Mouse (Mus musculus) stomach, embryonic 14.5 days (tissue): ENCODE measurements around the gene Hdac11. TPM values are rescaled to one million over a fixed set of nuclear protein-coding genes. Genes with fewer than 3 reads are reported as not detected.
"Not testable (repeated sequence)": the region's sequence is repeated elsewhere in the genome, so short reads cannot be mapped to it uniquely, and the experiment has no call there.

Source experiments
- ATAC-seq: fragments of 200-750 bp; cut with Nextera tagmentation; 2 replicates; pipeline ENCODE4 v1.8.0; 2017; ENCODE audit warnings: low read depth, moderate TSS enrichment; ENCODE audit not compliant: insufficient number of reproducible peaks, insufficient read depth, low FRiP score
- H3K27ac ChIP-seq: fragments of 300-500 bp; sonication (generic); 2 replicates; pipeline ENCODE4 v1.5.1; 2014; ENCODE audit warnings: mild to moderate bottlenecking, low read length, moderate library complexity, mixed read lengths
- H3K27me3 ChIP-seq: fragments of 300-500 bp; sonication (generic); 2 replicates; pipeline ENCODE4 v1.6.1; 2014; ENCODE audit warnings: low read length, control low read depth, mixed read lengths; ENCODE audit not compliant: control insufficient read depth, insufficient read depth
- H3K36me3 ChIP-seq: fragments of 300-500 bp; sonication (generic); 2 replicates; pipeline ENCODE4 v1.6.1; 2014; ENCODE audit warnings: mild to moderate bottlenecking, control low read depth, low read length, moderate library complexity, mixed read lengths; ENCODE audit not compliant: control insufficient read depth, insufficient read depth
- H3K4me1 ChIP-seq: fragments of 300-500 bp; sonication (generic); 2 replicates; pipeline ENCODE4 v1.6.1; 2014; ENCODE audit warnings: low read length, control low read depth, mixed read lengths; ENCODE audit not compliant: control insufficient read depth, insufficient read depth
- H3K4me2 ChIP-seq: fragments of 300-500 bp; sonication (generic); replicated peaks from 2 replicates; pipeline ENCODE4 v1.6.1; 2014; ENCODE audit warnings: low read depth, low read length, control low read depth
- H3K4me3 ChIP-seq: fragments of 300-500 bp; sonication (generic); 2 replicates; pipeline ENCODE4 v1.5.1; 2014; ENCODE audit warnings: low read depth, low read length, control low read depth
- H3K9ac ChIP-seq: fragments of 300-500 bp; sonication (generic); replicated peaks from 2 replicates; pipeline ENCODE4 v1.6.1; 2014; ENCODE audit warnings: low read depth, mild to moderate bottlenecking, control low read depth, low read length, moderate library complexity, mixed read lengths
- H3K9me3 ChIP-seq: fragments of 300-500 bp; sonication (generic); 2 replicates; pipeline ENCODE4 v1.6.1; 2016; ENCODE audit warnings: low read depth, low read length, control low read depth; ENCODE audit not compliant: control insufficient read depth
- WGBS: fragments of 180-500 bp; shearing (Covaris S2); extraction: QIAGEN DNeasy Blood & Tissue Kit; methylation state at CpG from one replicate; pipeline ENCODE4 v1.1.7; 2014; 5-methylcytosine and 5-hydroxymethylcytosine counted together
- polyA plus RNA-seq: library from polyadenylated mRNA; unstranded; fragments of >200 nt; fragmentation: Nextera tagmentation; extraction: Ambion mirVana; gene quantifications from 2 replicates; pipeline ENCODE4 v1.2.1, GENCODE M21; 2014

Gene Hdac11
- polyA plus RNA-seq, 1 experiment from 2014 or later, result 9.5 TPM

DNA sequence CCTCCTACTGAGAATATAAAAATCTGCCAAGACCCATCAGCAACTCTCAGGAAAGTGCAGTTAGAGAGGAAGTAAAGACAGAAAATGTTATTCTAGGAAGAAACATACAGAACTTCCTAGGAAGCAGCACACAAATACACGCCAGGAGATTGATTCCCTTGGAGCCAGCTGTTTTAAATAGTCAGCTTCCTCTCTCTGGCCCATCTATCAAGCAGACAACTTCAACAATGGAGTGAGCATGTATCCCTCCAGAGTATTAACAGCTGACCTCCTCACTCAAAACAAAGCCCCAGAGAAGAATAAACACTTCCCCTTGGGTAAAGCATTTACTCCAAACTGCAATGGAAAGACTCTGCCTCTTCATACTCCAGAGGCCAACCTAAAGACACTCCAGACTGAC, 41.3 kb upstream of the Hdac11 start:
- Histone ChIP-seq H3K27me3 (no peaks in the 10 kb centered on the region), H3K27ac (no peak overlapping the region), H3K9ac (no peak overlapping the region), H3K4me2 (no peak overlapping the region), H3K9me3 (no peaks in the 10 kb centered on the region), H3K4me3 (no peak overlapping the region), H3K36me3 (no peaks in the 10 kb centered on the region), H3K4me1 (peaks cover 18% of the 10 kb centered on the region; the same call in 1 of the 2 replicates)
- ATAC-seq, result no peak
- WGBS, result 31% methylated on average over 1 of the region's 1 CpGs

DNA sequence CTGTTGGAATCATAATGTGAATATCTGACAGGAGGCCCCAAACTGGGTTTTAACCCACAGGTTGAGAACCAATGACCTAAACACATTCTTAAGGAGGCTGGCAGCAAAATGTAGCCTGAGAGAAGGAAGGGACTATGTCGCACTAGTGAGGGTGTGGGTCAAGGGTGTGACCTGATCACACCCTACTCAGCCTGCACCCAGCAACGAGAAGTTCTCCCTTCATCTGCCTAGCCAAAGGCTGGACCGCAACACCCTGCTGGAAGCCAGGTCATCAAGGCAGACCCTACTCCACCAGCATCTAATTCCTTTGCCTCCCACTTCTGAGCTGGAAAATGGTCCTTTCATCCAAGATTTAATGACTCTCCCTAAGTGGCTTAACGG, 40.6 kb upstream of the Hdac11 start:
- 15% methylated on average over 4 of the region's 4 CpGs for WGBS
- Histone ChIP-seq H3K4me3 (peak overlapping the region; percentile 60), H3K4me2 (peak overlapping the region; percentile 97), H3K27ac (no peak overlapping the region), H3K9ac (peak overlapping the region; percentile 60; the same call in 1 of the 2 replicates), H3K27me3 (no peaks in the 10 kb centered on the region), H3K36me3 (no peaks in the 10 kb centered on the region), H3K4me1 (peaks cover 18% of the 10 kb centered on the region; the same call in 1 of the 2 replicates), H3K9me3 (no peaks in the 10 kb centered on the region)
- ATAC-seq, result peak; percentile 26; the same call in 1 of the 2 replicates

DNA sequence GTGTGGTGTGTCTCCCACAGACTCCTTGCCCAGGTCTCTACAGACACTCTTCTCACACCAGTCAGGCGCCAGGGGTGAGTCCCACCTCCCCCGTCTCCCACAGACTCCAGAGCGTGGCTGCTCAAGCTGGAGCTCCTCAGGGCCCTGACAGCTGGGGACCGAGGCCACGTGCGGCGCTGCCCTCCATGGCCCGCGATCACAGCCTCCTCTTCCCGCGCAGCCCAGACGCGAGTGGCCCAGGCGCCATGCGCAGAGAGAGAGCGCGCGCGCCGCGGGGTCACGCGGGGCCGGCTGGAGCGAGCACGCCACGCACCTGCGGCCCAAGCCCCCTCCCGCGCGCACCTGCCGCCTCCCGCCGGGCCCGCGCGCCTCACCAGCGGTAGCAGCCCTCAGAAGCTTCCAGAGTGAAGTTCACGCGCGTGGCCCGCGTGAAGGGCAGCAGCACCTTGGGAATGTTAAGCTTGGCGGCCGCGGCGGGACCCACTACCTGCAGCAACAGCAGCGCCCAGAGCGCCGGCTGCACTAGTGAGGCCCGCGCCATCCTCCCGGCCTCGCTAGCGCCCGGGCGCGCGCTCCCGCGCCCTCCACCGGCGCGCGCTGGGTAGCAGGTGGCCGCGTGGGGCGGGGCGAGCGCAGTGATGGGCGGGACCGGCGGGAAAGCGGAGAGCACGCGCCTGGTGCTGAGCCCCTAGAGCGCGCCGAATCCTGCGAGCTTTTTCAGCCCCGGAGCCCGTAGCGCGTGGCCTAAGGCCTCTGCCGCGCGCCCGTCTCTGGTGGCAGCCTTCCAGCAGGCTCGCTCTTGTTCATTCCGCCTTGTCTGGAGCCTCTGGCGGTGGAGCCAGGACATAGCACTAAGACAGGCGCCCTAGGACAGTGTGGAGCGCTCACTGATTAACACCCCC, 40.0 kb upstream of the Hdac11 start, which contains the start of gene Nup210:
Nup210 (minus strand) TSS at position 586 of the 902 bp plus-strand sequence.
- H3K9ac ChIP-seq, result peak within 1 kb of the TSS; percentile 60; the same call in 1 of the 2 replicates
- H3K27ac ChIP-seq, result peak within 1 kb of the TSS; percentile 61; the same call in 1 of the 2 replicates
- peak; percentile 95 for ATAC-seq
- no peaks in the 10 kb centered on the region for H3K27me3 ChIP-seq
- peaks cover 18% of the 10 kb centered on the region; the same call in 1 of the 2 replicates for H3K4me1 ChIP-seq
- peak within 1 kb of the TSS; percentile 97 for H3K4me2 ChIP-seq
- H3K36me3 ChIP-seq, result no peaks in the 10 kb centered on the region
- H3K4me3 ChIP-seq, result peak within 1 kb of the TSS; percentile 60
- WGBS, result under 1% methylated on average over 90 of the region's 93 CpGs
- H3K9me3 ChIP-seq, result no peaks in the 10 kb centered on the region

DNA sequence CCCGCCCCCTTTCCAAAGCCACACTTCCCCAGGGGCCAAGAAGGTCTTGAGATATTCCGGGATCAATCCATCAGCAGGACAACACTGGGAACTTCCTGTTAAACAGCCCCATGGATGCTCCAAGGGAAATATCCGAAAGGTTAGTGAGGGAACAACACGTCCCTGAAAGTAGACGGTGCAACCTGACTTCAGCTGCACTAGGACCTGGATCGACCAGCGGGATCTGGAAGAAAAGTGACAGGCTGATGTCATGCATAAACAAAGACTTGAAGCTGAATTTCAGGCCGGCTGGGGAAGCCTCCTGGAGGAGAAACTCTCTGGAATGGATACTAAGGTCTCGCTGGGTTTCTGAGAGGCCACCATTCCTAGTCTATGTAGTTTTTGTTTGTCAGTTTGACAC, 39.3 kb upstream of the Hdac11 start:
- no peak overlapping the region for H3K27ac ChIP-seq
- no peaks in the 10 kb centered on the region for H3K9me3 ChIP-seq
- no peak overlapping the region for H3K9ac ChIP-seq

DNA sequence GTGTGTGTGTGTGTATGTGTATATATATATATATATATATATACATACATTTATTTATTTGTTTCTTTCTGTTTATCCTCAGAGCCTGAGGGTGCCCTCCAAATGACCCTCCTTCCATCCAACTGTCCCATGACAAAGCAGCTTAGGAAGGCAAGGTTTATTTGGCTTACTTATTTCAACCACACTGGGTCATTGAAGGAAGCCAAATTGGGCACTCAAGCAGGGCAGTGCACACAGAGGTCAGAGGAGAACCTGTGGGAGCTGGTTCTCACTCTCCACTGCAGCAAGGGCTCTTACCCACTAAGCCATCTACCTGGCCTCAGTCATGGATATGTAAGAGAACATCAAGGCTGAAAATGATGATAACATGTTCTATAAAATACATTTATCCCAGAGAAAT, 37.9 kb upstream of the Hdac11 start:
- Histone ChIP-seq H3K27ac (no peak overlapping the region), H3K4me2 (no peak overlapping the region), H3K9me3 (no peaks in the 10 kb centered on the region), H3K4me3 (no peak overlapping the region), H3K9ac (no peak overlapping the region), H3K36me3 (no peaks in the 10 kb centered on the region), H3K4me1 (peaks cover 18% of the 10 kb centered on the region; the same call in 1 of the 2 replicates), H3K27me3 (no peaks in the 10 kb centered on the region)
- no peak for ATAC-seq

More for the DNA sequence above, 39.3 kb upstream of the Hdac11 start:
- 3% methylated on average over 9 of the region's 9 CpGs for WGBS
- ATAC-seq, result no peak
- Histone ChIP-seq H3K27me3 (no peaks in the 10 kb centered on the region), H3K4me3 (peak overlapping the region; percentile 60), H3K4me1 (peaks cover 18% of the 10 kb centered on the region; the same call in 1 of the 2 replicates), H3K4me2 (peak overlapping the region; percentile 97), H3K36me3 (no peaks in the 10 kb centered on the region)

DNA sequence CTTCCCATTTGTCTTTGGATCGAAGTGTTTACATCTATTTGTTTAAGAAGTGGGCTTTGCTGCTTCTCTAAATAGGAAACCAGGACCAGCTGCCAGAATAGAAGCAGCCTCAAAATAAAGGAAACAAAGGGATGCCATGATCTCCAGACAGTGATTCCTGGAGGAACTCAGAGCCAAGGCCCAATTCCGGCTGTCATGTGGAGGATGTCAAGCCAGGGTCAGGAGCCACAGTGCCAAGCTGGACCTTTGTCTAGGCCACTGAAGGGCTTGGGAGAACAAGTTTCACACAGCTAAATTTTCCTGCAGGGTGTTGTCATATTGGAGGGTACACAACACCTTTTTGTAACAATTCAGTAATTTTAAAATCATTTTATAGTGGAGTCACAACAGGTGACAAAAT, 36.3 kb upstream of the Hdac11 start:
- peaks cover 10% of the 10 kb centered on the region; the same call in 1 of the 2 replicates for H3K4me1 ChIP-seq
- H3K27me3 ChIP-seq, result no peaks in the 10 kb centered on the region
- 70% methylated on average over 2 of the region's 2 CpGs for WGBS
- H3K36me3 ChIP-seq, result no peaks in the 10 kb centered on the region
- no peaks in the 10 kb centered on the region for H3K9me3 ChIP-seq
- no peak overlapping the region for H3K4me3 ChIP-seq
- no peak overlapping the region for H3K27ac ChIP-seq
- no peak overlapping the region for H3K9ac ChIP-seq
- ATAC-seq, result no peak
- H3K4me2 ChIP-seq, result no peak overlapping the region

DNA sequence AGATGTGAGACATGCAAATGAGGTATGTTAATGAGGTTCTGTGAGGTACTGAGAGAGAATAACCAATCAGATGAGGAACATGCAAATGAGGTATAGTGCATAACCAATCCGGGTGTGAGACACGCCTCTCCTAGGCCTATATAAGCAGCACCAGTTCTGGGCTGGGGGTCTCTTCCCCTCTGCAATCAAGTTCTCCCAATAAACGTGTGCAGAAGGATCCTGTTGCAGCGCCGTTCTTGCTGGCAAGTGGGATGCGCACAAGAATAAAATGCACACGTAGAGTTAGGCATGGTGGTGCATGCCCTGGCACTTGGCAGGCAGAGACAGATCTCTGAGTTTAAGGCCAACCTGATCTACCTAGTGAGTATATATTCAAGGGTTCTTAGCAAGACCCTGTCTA, 35.4 kb upstream of the Hdac11 start:
- 91% methylated on average over 5 of the region's 7 CpGs for WGBS
- H3K36me3 ChIP-seq, H3K4me1 ChIP-seq, H3K9ac ChIP-seq, H3K4me3 ChIP-seq, H3K4me2 ChIP-seq, H3K9me3 ChIP-seq, H3K27ac ChIP-seq, H3K27me3 ChIP-seq, ATAC-seq: not testable (repeated sequence)

DNA sequence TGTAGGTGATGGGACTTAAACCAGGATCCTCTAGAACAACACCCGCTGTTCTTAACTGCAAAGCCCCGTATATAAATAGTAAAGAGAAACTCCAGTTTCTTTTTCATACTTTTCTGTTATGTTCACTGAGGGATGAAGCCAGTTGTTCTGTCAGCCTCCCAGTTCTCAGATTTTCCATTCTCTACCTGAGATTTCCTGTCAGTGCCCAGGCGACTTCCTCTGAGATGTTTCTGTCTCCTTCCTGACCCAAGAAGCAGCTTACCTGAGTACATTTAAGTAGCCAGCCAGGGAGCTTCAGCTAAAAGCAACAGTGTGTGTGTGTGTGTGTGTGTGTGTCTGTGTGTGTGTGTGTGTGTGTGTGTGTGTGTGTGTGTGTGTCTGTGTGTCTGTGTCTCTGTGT, 33.0 kb upstream of the Hdac11 start:
- no peak for ATAC-seq
- H3K4me1 ChIP-seq, result no peaks in the 10 kb centered on the region
- no peak overlapping the region for H3K4me3 ChIP-seq
- H3K9me3 ChIP-seq, result no peaks in the 10 kb centered on the region
- no peak overlapping the region for H3K27ac ChIP-seq
- H3K9ac ChIP-seq, result no peak overlapping the region
- H3K4me2 ChIP-seq, result no peak overlapping the region
- 74% methylated on average over 3 of the region's 3 CpGs for WGBS
- H3K36me3 ChIP-seq, result no peaks in the 10 kb centered on the region
- no peaks in the 10 kb centered on the region for H3K27me3 ChIP-seq
